Mouse (Mus musculus) erythroblast, embryonic 14.5 days (primary cell): ENCODE data around the gene Col1a1.

Experiments used
- GATA1 ChIP-seq: IDR thresholded peaks from 2 replicates; pipeline ENCODE4 v1.6.1; 2012; ENCODE audit warnings: low read length, inconsistent platforms, mixed read lengths
- TAL1 ChIP-seq: IDR thresholded peaks from 3 replicates; pipeline ENCODE4 v1.6.1; 2012; ENCODE audit warnings: low read length, inconsistent platforms, mixed read lengths

DNA sequence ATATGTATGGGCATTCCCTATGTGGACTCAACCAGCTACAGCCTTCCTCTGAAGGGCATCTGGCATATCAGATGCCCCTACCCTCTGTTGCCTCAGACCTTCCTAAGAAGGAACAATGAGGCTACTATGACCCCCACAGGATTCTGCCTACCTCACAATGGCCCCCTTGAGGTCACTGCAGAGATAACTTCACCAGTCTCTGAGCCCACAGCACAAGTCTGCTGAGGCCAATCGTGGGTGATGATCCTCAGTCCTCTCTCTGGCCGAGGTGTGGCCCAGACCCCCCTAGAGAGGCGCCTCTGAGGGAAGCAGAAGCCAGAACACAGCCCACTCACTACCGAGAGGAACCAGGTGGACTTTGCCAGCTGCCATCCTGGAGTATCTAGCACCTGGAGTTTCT, 31.4 kb downstream of the Col1a1 start, which contains the start of gene Hils1:
- TF ChIP-seq TAL1 (no peak), GATA1 (no peak)
